In the genomic region with DNA sequence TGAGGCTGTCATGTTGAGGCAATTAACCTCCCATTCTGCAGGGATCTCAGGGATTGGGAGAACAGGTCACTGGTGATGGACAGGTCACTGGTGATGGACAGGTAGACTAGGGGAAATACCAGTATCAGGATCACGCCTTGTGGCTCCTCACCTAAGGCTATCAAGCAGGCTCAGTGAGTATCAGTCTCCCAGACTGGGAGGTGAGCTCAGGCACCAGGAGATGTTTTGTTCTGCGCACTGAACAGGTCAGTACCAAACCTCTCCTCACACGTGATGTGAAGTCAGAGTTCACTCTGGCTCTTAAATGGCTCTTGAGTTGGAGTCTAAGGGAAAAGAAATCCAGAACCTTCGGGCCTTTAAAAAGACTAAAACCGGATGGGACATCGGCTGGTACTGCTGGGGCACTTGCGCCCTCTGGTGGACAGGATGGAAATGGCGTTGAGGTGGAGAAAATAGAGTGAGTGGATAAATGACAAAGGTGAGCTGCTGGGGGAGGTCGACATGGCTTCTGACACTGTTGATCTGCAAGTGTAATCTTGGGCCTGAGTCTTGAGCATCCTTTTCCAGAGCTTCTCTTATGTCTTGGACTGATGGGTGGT, we compare ENCODE assay signal across 9 mouse cellular contexts. TPM values are rescaled to one million over a fixed set of nuclear protein-coding genes. Genes with fewer than 3 reads are reported as not detected.
DNase-seq lines count a peak whose midpoint lies in the region; ATAC-seq and TF ChIP-seq lines count a peak whose summit lies in the region.
"Had no signal": no experiment of that assay in that cellular context is flagged by ENCODE, and none has a peak within 500 bp of the region (broad histone marks: within the 10 kb centered on the region; RNA-seq: fewer than 3 reads in every experiment).

No protein-coding gene starts in this region.

- no peaks in the 10 kb centered on the region for H3K27me3 ChIP-seq in kidney, postnatal 0 days (ENCODE audit: insufficient read depth, low read length)

- no peak overlapping the region for H3K27ac ChIP-seq in kidney, postnatal 0 days
- H3K27ac ChIP-seq: heart, embryonic 13.5 days had no signal

- H3K9ac ChIP-seq in kidney, postnatal 0 days (ENCODE audit: low read depth, low read length): no peak overlapping the region
- H3K9ac ChIP-seq: heart, embryonic 13.5 days had no signal

- intact Hi-C loops in gastrocnemius, postnatal 36 days (cut with DNase I): loop anchor here (1.0 to 10.0 kb wide), 2 partner anchors 189 to 696 kb away; no protein-coding TSS in a partner anchor

- DNase-seq in CD4-positive, CD25-positive, alpha-beta regulatory T cell, adult 2 months (ENCODE audit: low read depth, low spot score): peak; percentile 89
- peak; percentile 73 to 91 for DNase-seq in adrenal gland, adult (ENCODE audit: inconsistent age in 2 of 2, low spot score in 1 of 2)
- peak; percentile 87 for DNase-seq in embryo, embryonic 10.5 days (ENCODE audit: low spot score)
- DNase-seq in gastrocnemius, postnatal 36 days: peak; percentile 66 to 73
- peak; percentile 86 for DNase-seq in kidney, postnatal 0 days (ENCODE audit: low spot score)
- peak; percentile 76 for DNase-seq in lung, adult 2 months
- peak; percentile 87 for DNase-seq in retina, embryonic 14.5 days (ENCODE audit: low spot score)
- peak; percentile 61 for DNase-seq in urinary bladder, adult 2 months (ENCODE audit: low spot score)

- TF ChIP-seq POLR2A in lung, adult 2 months (IDR thresholded peaks at IDR 0.05; ENCODE audit: borderline replicate concordance, extremely low read depth, low read depth, low read length): no peak

- peak; percentile 48; the same call in 1 of the 2 replicates for ATAC-seq in kidney, postnatal 0 days (replicated peaks; ENCODE audit: low FRiP score, low read depth)

- H3K4me1 ChIP-seq in kidney, postnatal 0 days (replicated peaks; ENCODE audit: insufficient read depth, low read length): no peaks in the 10 kb centered on the region
- H3K4me1 ChIP-seq in lung, adult 2 months (ENCODE audit: control insufficient read depth, insufficient read depth, low read length): 0 out of 2 replicates have a peak, but pooled peaks cover 3% of the 10 kb centered on the region

- peak; percentile 99 for TF ChIP-seq CTCF in kidney, postnatal 0 days (IDR thresholded peaks at IDR 0.05; ENCODE audit: low read depth)
- peak; percentile 94 for TF ChIP-seq CTCF in lung, adult 2 months (IDR thresholded peaks at IDR 0.05; ENCODE audit: insufficient read depth, low read length)

- H3K4me3 ChIP-seq in kidney, postnatal 0 days (replicated peaks; ENCODE audit: low read depth, low read length): no peak overlapping the region
- no peak overlapping the region for H3K4me3 ChIP-seq in lung, adult 2 months (replicated peaks; ENCODE audit: extremely low read depth, low read depth, low read length)
- H3K4me3 ChIP-seq: heart, embryonic 13.5 days had no signal

- no peaks in the 10 kb centered on the region for H3K36me3 ChIP-seq in kidney, postnatal 0 days (ENCODE audit: insufficient read depth, low read length)
- H3K36me3 ChIP-seq: heart, embryonic 13.5 days had no signal

- no peaks in the 10 kb centered on the region for H3K9me3 ChIP-seq in kidney, postnatal 0 days (replicated peaks; ENCODE audit: low read length)
- H3K9me3 ChIP-seq: heart, embryonic 13.5 days had no signal

- H3K4me2 ChIP-seq in kidney, postnatal 0 days (ENCODE audit: low read length): no peak overlapping the region
- H3K4me2 ChIP-seq: heart, embryonic 13.5 days had no signal

- 14% methylated on average over 9 of the region's 9 CpGs for WGBS in kidney, postnatal 0 days
- 13% methylated on average over 9 of the region's 9 CpGs for WGBS in lung, adult 2 months

RNA-seq across cellular contexts. Expression of a gene that starts 11.3 kb away (rescaled TPM):
- total RNA-seq in gastrocnemius, postnatal 36 days (2021): 1 to 10 TPM; 2.6 to 2.8 TPM
- 5.7 and 7.8 TPM in 2 replicates for polyA plus RNA-seq in kidney, postnatal 0 days (2015; fragmentation: Nextera tagmentation; extraction: Ambion mirVana)
- 3.5 TPM in 2 replicates for polyA plus RNA-seq in lung, adult 2 months (2012; rRNA removed)
- 4.6 and 5.1 TPM in 2 replicates for polyA plus RNA-seq in urinary bladder, adult 2 months (2012; rRNA removed)

RNA-seq across cellular contexts. Expression of a gene that starts 24.3 kb away (rescaled TPM):
- total RNA-seq in gastrocnemius, postnatal 36 days (2021): 10 to 100 TPM; 24.3 to 27.5 TPM
- polyA plus RNA-seq in kidney, postnatal 0 days (2015; fragmentation: Nextera tagmentation; extraction: Ambion mirVana): 4.3 and 4.6 TPM in 2 replicates
- polyA plus RNA-seq in lung, adult 2 months (2012; rRNA removed): 16.5 and 20.1 TPM in 2 replicates
- polyA plus RNA-seq in urinary bladder, adult 2 months (2012; rRNA removed): 10.4 and 11.6 TPM in 2 replicates
